Mouse (Mus musculus) cerebellum, postnatal 14 days (tissue): ENCODE measurements around the gene Spint5.
"Not testable (repeated sequence)": the region's sequence is repeated elsewhere in the genome, so short reads cannot be mapped to it uniquely, and the experiment has no call there.

Experiments used
- DNase-seq, 2 experiments: peaks; one replicate each; pipeline ENCODE4 v3.0.0; 2021; ENCODE audit warnings: mixed read lengths in 2 of 2

The Spint5 gene

GRCm38 (mm10) chr2:164715005-164715404 lies at the start of gene Spint5:
Gene Spint5, plus strand, starts transcription at chr2:164715305.
- DNase-seq = no peak

- DNase-seq = no peak
These were observed 44.8 kb upstream of the Spint5 start for GRCm38 (mm10) chr2:164670261-164670660.

- DNase-seq = no peak
These were observed 44.2 kb upstream of the Spint5 start for GRCm38 (mm10) chr2:164670938-164671337.

GRCm38 (mm10) chr2:164673987-164674386 lies 41.1 kb upstream of the Spint5 start, which contains the start of gene Wfdc11:
Gene Wfdc11, minus strand, starts transcription at chr2:164674087.
- no peak for DNase-seq

- no peak for DNase-seq
These were observed 39.0 kb upstream of the Spint5 start for GRCm38 (mm10) chr2:164676103-164676502.

GRCm38 (mm10) chr2:164676916-164677685 lies 38.0 kb upstream of the Spint5 start:
- no peak for DNase-seq

- DNase-seq = peak; percentile 74 to 87
These were observed 36.1 kb upstream of the Spint5 start for GRCm38 (mm10) chr2:164678848-164679625.

- DNase-seq = no peak
These were observed 35.2 kb upstream of the Spint5 start for GRCm38 (mm10) chr2:164679906-164680305.

- no peak for DNase-seq
These were observed 30.3 kb upstream of the Spint5 start, which contains the start of gene Wfdc13 for GRCm38 (mm10) chr2:164684807-164685206. Gene Wfdc13, plus strand, starts transcription at chr2:164685107.

GRCm38 (mm10) chr2:164698201-164698600 lies 16.9 kb upstream of the Spint5 start, which contains the start of gene Spint4:
Gene Spint4, plus strand, starts transcription at chr2:164698501.
- DNase-seq = no peak

GRCm38 (mm10) chr2:164700959-164701358 lies 14.1 kb upstream of the Spint5 start:
- DNase-seq = no peak

GRCm38 (mm10) chr2:164701761-164702160 lies 13.3 kb upstream of the Spint5 start:
- DNase-seq = no peak

- DNase-seq = no peak
These were observed 10.9 kb upstream of the Spint5 start for GRCm38 (mm10) chr2:164704235-164704634.

- no peak for DNase-seq
These were observed 9.8 kb upstream of the Spint5 start for GRCm38 (mm10) chr2:164705328-164705727.

- DNase-seq = no peak
These were observed 9.1 kb upstream of the Spint5 start for GRCm38 (mm10) chr2:164705991-164706390.

- DNase-seq = not testable (repeated sequence)
These were observed 1.2 kb downstream of the Spint5 start for GRCm38 (mm10) chr2:164716194-164716786.

GRCm38 (mm10) chr2:164723276-164723675 lies 8.2 kb downstream of the Spint5 start:
- no peak for DNase-seq

- peak; percentile 75 to 83 for DNase-seq
These were observed 11.0 kb downstream of the Spint5 start for GRCm38 (mm10) chr2:164725895-164726619.

- no peak for DNase-seq
These were observed 16.6 kb downstream of the Spint5 start for GRCm38 (mm10) chr2:164731719-164732118.

- DNase-seq = no peak
These were observed 18.2 kb downstream of the Spint5 start for GRCm38 (mm10) chr2:164733259-164733658.

- DNase-seq = no peak
These were observed 19.7 kb downstream of the Spint5 start for GRCm38 (mm10) chr2:164734839-164735238.

- no peak for DNase-seq
These were observed 20.3 kb downstream of the Spint5 start for GRCm38 (mm10) chr2:164735446-164735845.
